Mouse (Mus musculus) ES-E14 (cell line): Measurements from ENCODE around the gene Frg2f1. TPM values are rescaled to one million over a fixed set of nuclear protein-coding genes. Genes with fewer than 3 reads are reported as not detected.

ENCODE experiments used
- DNase-seq: peaks from one replicate; pipeline ENCODE4 v3.0.0-alpha.2; 2013; ENCODE audit warnings: low read depth, low spot score
- H3K27ac ChIP-seq: 2 replicates; pipeline ENCODE4 v1.5.1; 2012; ENCODE audit warnings: low read depth, mild to moderate bottlenecking, low read length, moderate library complexity, mixed read lengths; ENCODE audit not compliant: poor library complexity, insufficient read depth, severe bottlenecking
- H3K36me3 ChIP-seq: 2 replicates; pipeline ENCODE4 v1.6.1; 2012; ENCODE audit warnings: mild to moderate bottlenecking, low read length, moderate library complexity, mixed read lengths; ENCODE audit not compliant: control insufficient read depth, poor library complexity, insufficient read depth, severe bottlenecking
- H3K4me1 ChIP-seq, 2 experiments: fragments of 150-350 bp in 1 of 2; sonication (generic) in 1 of 2; 2 replicates each; pipeline ENCODE4 v1.6.1; 2012; ENCODE audit warnings: low read length in 2 of 2, mild to moderate bottlenecking in 1 of 2, mixed read lengths in 1 of 2; ENCODE audit not compliant: control insufficient read depth in 2 of 2, insufficient read depth in 2 of 2, poor library complexity in 1 of 2
- H3K4me3 ChIP-seq, 2 experiments: fragments of 150-350 bp in 1 of 2; sonication (generic) in 1 of 2; 2 replicates each; pipeline ENCODE4 v1.5.1; 2012; ENCODE audit warnings: low read length in 2 of 2, low read depth in 1 of 2, mild to moderate bottlenecking in 1 of 2, mixed read lengths in 1 of 2; ENCODE audit not compliant: insufficient read depth in 1 of 2, poor library complexity in 1 of 2, severe bottlenecking in 1 of 2
- H3K9ac ChIP-seq: 2 replicates; pipeline ENCODE4 v1.6.1; 2012; ENCODE audit warnings: low read depth, mild to moderate bottlenecking, low read length, mixed read lengths; ENCODE audit not compliant: poor library complexity, insufficient read depth, severe bottlenecking
- H3K9me3 ChIP-seq: fragments of 150-350 bp; sonication (generic); 2 replicates; pipeline ENCODE4 v1.6.1; 2012; ENCODE audit warnings: low read depth, mild to moderate bottlenecking, low read length; ENCODE audit not compliant: control insufficient read depth, insufficient read depth
- CHD2 ChIP-seq: IDR thresholded peaks from 2 replicates; pipeline ENCODE4 v1.6.1; 2014; ENCODE audit warnings: mild to moderate bottlenecking, low read depth, low read length, inconsistent platforms
- HCFC1 ChIP-seq: IDR thresholded peaks from 2 replicates; pipeline ENCODE4 v1.6.1; 2012; ENCODE audit warnings: low read length, inconsistent platforms, borderline replicate concordance; ENCODE audit not compliant: insufficient read depth
- MAFK ChIP-seq: IDR thresholded peaks from 2 replicates; pipeline ENCODE4 v1.6.1; 2014; ENCODE audit warnings: mild to moderate bottlenecking, low read depth, low read length, inconsistent platforms; ENCODE audit not compliant: insufficient read depth
- ZC3H11A ChIP-seq: IDR thresholded peaks from 2 replicates; pipeline ENCODE4 v1.6.1; 2012; ENCODE audit warnings: low read depth, mild to moderate bottlenecking, inconsistent platforms, low read length, borderline replicate concordance
- ZNF384 ChIP-seq: IDR thresholded peaks from 2 replicates; pipeline ENCODE4 v1.6.1; 2012; ENCODE audit warnings: low read depth, low read length, inconsistent platforms
- in situ Hi-C, 2 experiments: fragments of 600-800 bp; cut with MboI; formaldehyde crosslinking; loops; one replicate each; pipeline ENCODE4 v1.15.1; 2025; ENCODE audit warnings: low sequenced_read_pairs in 2 of 2, inconsistent platforms in 1 of 2; ENCODE audit not compliant: unreplicated experiment in 2 of 2
- total RNA-seq: library from RNA; depleted of rRNA; stranded (reverse); fragments of 300-350 nt; gene quantifications from 2 replicates; pipeline ENCODE4 v1.2.3, GENCODE M21; 2012

Gene Frg2f1
- total RNA-seq, 1 experiment = 5.2 TPM

DNA sequence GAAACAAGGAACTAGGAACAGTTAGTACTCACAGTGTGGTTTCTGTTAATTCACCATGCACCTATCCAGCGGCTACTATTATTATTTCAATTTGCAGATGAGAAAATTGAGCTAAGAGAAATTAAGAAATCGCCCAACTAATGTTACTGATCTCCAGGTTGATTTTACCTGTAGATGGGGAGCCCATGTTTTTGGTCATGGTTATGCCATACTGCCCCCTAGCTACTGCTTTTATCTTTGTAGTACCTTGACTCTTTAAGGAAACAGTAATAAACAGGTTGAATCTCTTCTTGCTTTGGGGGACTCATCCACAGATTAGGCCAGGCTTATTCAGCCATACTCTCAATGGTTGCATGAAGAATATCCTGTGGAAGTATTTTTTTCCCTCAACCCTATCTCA, 7.5 kb downstream of the Frg2f1 start:
- H3K9me3 ChIP-seq = no peaks in the 10 kb centered on the region
- DNase-seq = no peak
- H3K27ac ChIP-seq = no peak overlapping the region
- TF ChIP-seq MAFK = no peak
- no peak for TF ChIP-seq HCFC1
- no peak for TF ChIP-seq ZNF384
- no peak for TF ChIP-seq CHD2
- TF ChIP-seq ZC3H11A = no peak
- no peaks in the 10 kb centered on the region for H3K4me1 ChIP-seq
- H3K4me3 ChIP-seq = no peak overlapping the region
- in situ Hi-C loops = no loop called here
- no peaks in the 10 kb centered on the region for H3K36me3 ChIP-seq
- H3K9ac ChIP-seq = no peak overlapping the region

- TF ChIP-seq ZNF384 (no peak), MAFK (no peak), ZC3H11A (no peak), HCFC1 (no peak), CHD2 (no peak)
- in situ Hi-C loops = no loop called here
Observed at GRCm38 (mm10) chr4:119526329-119526845, 12.9 kb downstream of the Frg2f1 start.

GRCm38 (mm10) chr4:119524466-119524865, 14.9 kb downstream of the Frg2f1 start:
- TF ChIP-seq HCFC1 (no peak), MAFK (no peak), ZNF384 (no peak), CHD2 (no peak), ZC3H11A (no peak)
- in situ Hi-C loops = no loop called here
- H3K4me3 ChIP-seq = no peak overlapping the region

More at GRCm38 (mm10) chr4:119526329-119526845, 12.9 kb downstream of the Frg2f1 start:
- Histone ChIP-seq H3K4me1 (no peaks in the 10 kb centered on the region), H3K9me3 (no peaks in the 10 kb centered on the region), H3K4me3 (no peak overlapping the region), H3K9ac (no peak overlapping the region), H3K27ac (no peak overlapping the region), H3K36me3 (no peaks in the 10 kb centered on the region)
- DNase-seq = no peak

DNA sequence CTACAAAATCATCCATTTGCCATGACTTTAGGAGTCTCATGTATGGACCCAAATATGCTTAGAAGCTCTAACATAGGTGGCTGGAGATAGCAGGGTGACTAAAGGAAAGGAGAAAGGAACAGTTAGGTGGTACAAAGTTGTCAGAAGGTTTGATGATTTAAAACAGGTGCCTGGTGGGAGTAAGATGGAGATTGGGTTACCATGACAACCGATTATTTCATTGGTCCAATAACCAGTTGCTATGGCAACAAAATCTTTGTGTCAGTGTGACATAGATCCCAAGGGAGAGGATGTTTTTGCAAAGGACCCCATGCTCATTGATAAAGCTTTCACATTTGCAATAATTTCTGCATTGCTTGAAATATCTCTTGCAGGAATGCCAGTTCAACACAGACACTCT, 15.3 kb downstream of the Frg2f1 start:
- Histone ChIP-seq H3K9ac (no peak overlapping the region), H3K9me3 (no peaks in the 10 kb centered on the region), H3K27ac (no peak overlapping the region), H3K4me1 (no peaks in the 10 kb centered on the region), H3K36me3 (no peaks in the 10 kb centered on the region), H3K4me3 (no peak overlapping the region)
- in situ Hi-C loops = no loop called here
- TF ChIP-seq CHD2 (no peak), ZNF384 (no peak), MAFK (no peak), HCFC1 (no peak), ZC3H11A (no peak)
- no peak for DNase-seq

More at GRCm38 (mm10) chr4:119524466-119524865, 14.9 kb downstream of the Frg2f1 start:
- H3K4me1 ChIP-seq = no peaks in the 10 kb centered on the region
- H3K36me3 ChIP-seq = no peaks in the 10 kb centered on the region
- DNase-seq = no peak
- no peaks in the 10 kb centered on the region for H3K9me3 ChIP-seq
- H3K27ac ChIP-seq = no peak overlapping the region
- H3K9ac ChIP-seq = no peak overlapping the region

DNA sequence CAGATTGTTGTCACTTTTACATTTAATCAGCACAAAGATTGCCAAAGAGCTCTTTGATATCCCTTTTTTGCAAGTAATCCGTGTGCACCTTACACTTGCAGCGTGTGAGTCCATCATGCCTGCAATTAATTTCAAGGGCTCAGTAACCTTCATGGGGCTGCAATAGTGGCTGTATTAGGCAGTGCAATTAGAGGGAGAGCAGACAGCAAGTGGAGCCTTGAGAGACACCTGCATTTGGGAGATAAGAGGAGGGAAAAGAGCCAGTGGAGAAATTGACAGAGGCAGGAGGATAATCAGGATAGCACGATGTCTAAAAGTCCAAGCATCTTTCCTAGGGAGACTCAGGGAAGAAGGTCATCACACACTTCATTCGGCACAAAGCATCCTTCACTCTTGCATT, 15.8 kb downstream of the Frg2f1 start:
- no peak for TF ChIP-seq HCFC1
- TF ChIP-seq CHD2 = no peak
- TF ChIP-seq ZC3H11A = no peak
- no peak for TF ChIP-seq MAFK
- no peak for TF ChIP-seq ZNF384
- H3K4me3 ChIP-seq = no peak overlapping the region
- H3K4me1 ChIP-seq = no peaks in the 10 kb centered on the region
- no peaks in the 10 kb centered on the region for H3K9me3 ChIP-seq
- no peak overlapping the region for H3K27ac ChIP-seq
- H3K36me3 ChIP-seq = no peaks in the 10 kb centered on the region
- in situ Hi-C loops = no loop called here
- no peak for DNase-seq
- no peak overlapping the region for H3K9ac ChIP-seq
